Mouse (Mus musculus) lung, postnatal 0 days (tissue): ENCODE results near the gene Ubr2. TPM values are rescaled to one million over a fixed set of nuclear protein-coding genes. Genes with fewer than 3 reads are reported as not detected.
A peak's percentile ranks its signal among the peaks of the same experiment; 100 is the strongest.

Source experiments
- ATAC-seq: fragments of 200-750 bp; cut with Nextera tagmentation; 2 replicates; pipeline ENCODE4 v1.8.0; 2017; ENCODE audit warnings: moderate library complexity
- DNase-seq: peaks from one replicate; pipeline ENCODE4 v3.0.0-alpha.2; 2016; ENCODE audit warnings: low spot score
- H3K27ac ChIP-seq: fragments of 300-500 bp; sonication (generic); 2 replicates; pipeline ENCODE4 v1.5.1; 2014; ENCODE audit warnings: antibody characterized with exemption, mild to moderate bottlenecking, low read length, mixed read lengths
- H3K27me3 ChIP-seq: fragments of 300-500 bp; sonication (generic); replicated peaks from 2 replicates; pipeline ENCODE4 v1.6.1; 2014; ENCODE audit warnings: low read length, mixed read lengths; ENCODE audit not compliant: insufficient read depth
- H3K36me3 ChIP-seq: fragments of 300-500 bp; sonication (generic); 2 replicates; pipeline ENCODE4 v1.6.1; 2014; ENCODE audit warnings: low read length, mixed read lengths; ENCODE audit not compliant: insufficient read depth
- H3K4me1 ChIP-seq: fragments of 300-500 bp; sonication (generic); 2 replicates; pipeline ENCODE4 v1.6.1; 2014; ENCODE audit warnings: antibody characterized with exemption, low read depth, low read length, mixed read lengths; ENCODE audit not compliant: insufficient read depth
- H3K4me2 ChIP-seq: fragments of 300-500 bp; sonication (generic); replicated peaks from 2 replicates; pipeline ENCODE4 v1.6.1; 2014; ENCODE audit warnings: low read depth, mild to moderate bottlenecking, low read length, moderate library complexity, mixed read lengths
- H3K4me3 ChIP-seq: fragments of 300-500 bp; sonication (generic); 2 replicates; pipeline ENCODE4 v1.5.1; 2014; ENCODE audit warnings: low read depth, low read length
- H3K9ac ChIP-seq: fragments of 300-500 bp; sonication (generic); replicated peaks from 2 replicates; pipeline ENCODE4 v1.6.1; 2014; ENCODE audit warnings: low read depth, mild to moderate bottlenecking
- H3K9me3 ChIP-seq: fragments of 300-500 bp; sonication (generic); 2 replicates; pipeline ENCODE4 v1.6.1; 2016; ENCODE audit warnings: low read length, mixed read lengths
- CTCF ChIP-seq: IDR thresholded peaks from 2 replicates; pipeline ENCODE4 v1.5.1; 2016; ENCODE audit warnings: antibody characterized with exemption, mild to moderate bottlenecking
- EP300 ChIP-seq: IDR thresholded peaks from 2 replicates; pipeline ENCODE4 v1.6.1; 2016; ENCODE audit warnings: antibody characterized with exemption, mild to moderate bottlenecking, control low read depth
- WGBS: fragments of 180-500 bp; shearing (Covaris S2); extraction: QIAGEN DNeasy Blood & Tissue Kit; methylation state at CpG from one replicate; pipeline ENCODE4 v1.1.7; 2014; 5-methylcytosine and 5-hydroxymethylcytosine counted together
- polyA plus RNA-seq: library from polyadenylated mRNA; unstranded; fragments of >200 nt; fragmentation: Nextera tagmentation; extraction: Ambion mirVana; gene quantifications from 2 replicates; pipeline ENCODE4 v1.2.1, GENCODE M21; 2015

Gene Ubr2
- polyA plus RNA-seq, 1 experiment from 2014 or later, result 11.8 TPM

- TF ChIP-seq EP300 (no peak), CTCF (no peak)
- Histone ChIP-seq H3K9me3 (no peaks in the 10 kb centered on the region), H3K4me3 (no peak overlapping the region), H3K36me3 (no peaks in the 10 kb centered on the region), H3K4me2 (no peak overlapping the region), H3K27me3 (no peaks in the 10 kb centered on the region), H3K4me1 (no peaks in the 10 kb centered on the region), H3K27ac (no peak overlapping the region), H3K9ac (no peak overlapping the region)
- 80% methylated on average over 1 of the region's 1 CpGs for WGBS
- ATAC-seq (no peak), DNase-seq (no peak)
These were observed 13.0 kb upstream of the Ubr2 start for GRCm38 (mm10) chr17:47023369-47023768.

- no peaks in the 10 kb centered on the region for H3K9me3 ChIP-seq
- H3K4me3 ChIP-seq, result no peak overlapping the region
- no peak for TF ChIP-seq EP300
- TF ChIP-seq CTCF, result no peak
- DNase-seq (no peak), ATAC-seq (no peak)
- H3K36me3 ChIP-seq, result no peaks in the 10 kb centered on the region
- H3K4me1 ChIP-seq, result peaks cover 8% of the 10 kb centered on the region
- no peak overlapping the region for H3K4me2 ChIP-seq
- no peak overlapping the region for H3K27ac ChIP-seq
- WGBS, result 24% methylated on average over 11 of the region's 11 CpGs
- no peak overlapping the region for H3K9ac ChIP-seq
- no peaks in the 10 kb centered on the region for H3K27me3 ChIP-seq
These were observed 2.5 kb upstream of the Ubr2 start for GRCm38 (mm10) chr17:47012896-47013295.

DNA sequence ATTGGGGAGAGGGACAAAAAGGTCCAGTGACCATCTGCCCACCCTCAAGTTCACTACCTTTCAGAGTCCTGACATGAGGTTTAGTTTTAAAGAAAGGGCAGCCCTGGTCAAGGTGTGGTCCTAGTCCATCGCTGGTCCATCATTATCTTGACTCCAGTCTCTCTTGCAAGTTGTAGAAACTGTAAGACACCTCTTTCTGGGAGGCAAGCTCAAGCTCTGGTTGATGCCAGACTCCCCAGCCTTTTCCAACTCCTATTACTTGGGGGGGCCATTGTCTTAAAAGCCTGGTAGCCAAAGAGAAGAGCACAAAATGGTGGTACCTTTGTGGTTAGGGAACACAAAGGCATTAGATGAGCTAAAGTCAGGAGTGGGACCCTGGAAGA lies 1.3 kb upstream of the Ubr2 start:
- Histone ChIP-seq H3K9me3 (no peaks in the 10 kb centered on the region), H3K27ac (no peak overlapping the region), H3K4me3 (no peak overlapping the region), H3K36me3 (no peaks in the 10 kb centered on the region), H3K9ac (no peak overlapping the region), H3K4me1 (peaks cover 8% of the 10 kb centered on the region), H3K27me3 (no peaks in the 10 kb centered on the region), H3K4me2 (no peak overlapping the region)
- TF ChIP-seq CTCF (no peak), EP300 (no peak)
- no peak for DNase-seq
- WGBS, result 91% methylated on average over 1 of the region's 1 CpGs
- no peak for ATAC-seq

GRCm38 (mm10) chr17:47010722-47011660 lies 635 bp upstream of the Ubr2 start:
- WGBS, result 12% methylated on average over 25 of the region's 25 CpGs

GRCm38 (mm10) chr17:47009546-47009897 lies 834 bp downstream of the Ubr2 start:
- Histone ChIP-seq H3K27ac (peak overlapping the region; percentile 100), H3K27me3 (no peaks in the 10 kb centered on the region), H3K4me3 (peak overlapping the region; percentile 98), H3K9ac (peak overlapping the region; percentile 97), H3K4me1 (peaks cover 8% of the 10 kb centered on the region), H3K4me2 (peak overlapping the region; percentile 74), H3K36me3 (no peaks in the 10 kb centered on the region), H3K9me3 (no peaks in the 10 kb centered on the region)
- ATAC-seq (no peak), DNase-seq (no peak)
- TF ChIP-seq CTCF (no peak), EP300 (no peak)
- under 1% methylated on average over 13 of the region's 13 CpGs for WGBS

More at GRCm38 (mm10) chr17:47010722-47011660, 635 bp upstream of the Ubr2 start:
- TF ChIP-seq CTCF (no peak), EP300 (no peak)
- Histone ChIP-seq H3K9ac (no peak overlapping the region), H3K9me3 (no peaks in the 10 kb centered on the region), H3K4me2 (peak overlapping the region; percentile 74), H3K27me3 (no peaks in the 10 kb centered on the region), H3K36me3 (no peaks in the 10 kb centered on the region), H3K4me3 (peak overlapping the region; percentile 98), H3K4me1 (peaks cover 8% of the 10 kb centered on the region), H3K27ac (peak overlapping the region; percentile 100)
- peak; percentile 89 for DNase-seq
- ATAC-seq, result peak; percentile 64

GRCm38 (mm10) chr17:47009016-47009415 lies 1.3 kb downstream of the Ubr2 start:
- peaks cover 8% of the 10 kb centered on the region for H3K4me1 ChIP-seq
- peak overlapping the region; percentile 97; the same call in 1 of the 2 replicates for H3K9ac ChIP-seq
- H3K9me3 ChIP-seq, result no peaks in the 10 kb centered on the region
- DNase-seq (peak; percentile 60), ATAC-seq (no peak)
- H3K4me2 ChIP-seq, result peak overlapping the region; percentile 74
- no peaks in the 10 kb centered on the region for H3K27me3 ChIP-seq
- WGBS, result 2% methylated on average over 6 of the region's 6 CpGs
- H3K4me3 ChIP-seq, result peak overlapping the region; percentile 98
- no peak for TF ChIP-seq CTCF
- no peak; the same call in 1 of the 2 replicates for TF ChIP-seq EP300
- peak overlapping the region; percentile 100 for H3K27ac ChIP-seq
- no peaks in the 10 kb centered on the region for H3K36me3 ChIP-seq
